Mouse (Mus musculus) forebrain, embryonic 16.5 days (tissue): ENCODE measurements at regions not wholly inside any gene's neighbourhood (a gene's known extent, or its start where the extent isn't known, plus 50 kb on each side); places are given as distances from the start of the nearest gene placed in this dataset.

Source experiments
- ATAC-seq: fragments of 200-750 bp; cut with Nextera tagmentation; 2 replicates; pipeline ENCODE4 v1.8.0; 2017; ENCODE audit warnings: mild to moderate bottlenecking, moderate library complexity
- H3K27ac ChIP-seq: fragments of 300-500 bp; sonication (generic); 2 replicates; pipeline ENCODE4 v1.5.1; 2014; ENCODE audit warnings: low read length, control low read depth
- H3K27me3 ChIP-seq: fragments of 300-500 bp; sonication (generic); replicated peaks from 2 replicates; pipeline ENCODE4 v1.6.1; 2014; ENCODE audit warnings: low read length; ENCODE audit not compliant: control insufficient read depth, insufficient read depth
- H3K36me3 ChIP-seq: fragments of 300-500 bp; sonication (generic); 2 replicates; pipeline ENCODE4 v1.6.1; 2014; ENCODE audit not compliant: control insufficient read depth, insufficient read depth
- H3K4me1 ChIP-seq: fragments of 300-500 bp; sonication (generic); replicated peaks from 2 replicates; pipeline ENCODE4 v1.6.1; 2014; ENCODE audit warnings: low read length; ENCODE audit not compliant: control insufficient read depth, insufficient read depth
- H3K4me2 ChIP-seq: fragments of 300-500 bp; sonication (generic); 2 replicates; pipeline ENCODE4 v1.6.1; 2014; ENCODE audit warnings: mild to moderate bottlenecking, low read length, control low read depth
- H3K4me3 ChIP-seq: fragments of 300-500 bp; sonication (generic); replicated peaks from 2 replicates; pipeline ENCODE4 v1.5.1; 2014; ENCODE audit warnings: mild to moderate bottlenecking, low read length, control low read depth
- H3K9ac ChIP-seq: fragments of 300-500 bp; sonication (generic); replicated peaks from 2 replicates; pipeline ENCODE4 v1.6.1; 2014; ENCODE audit warnings: low read depth, low read length, control low read depth
- H3K9me3 ChIP-seq: fragments of 300-500 bp; sonication (generic); 2 replicates; pipeline ENCODE4 v1.6.1; 2016; ENCODE audit warnings: low read length; ENCODE audit not compliant: control insufficient read depth
- WGBS: fragments of 180-500 bp; shearing (Covaris S2); extraction: QIAGEN DNeasy Blood & Tissue Kit; methylation state at CpG from one replicate; pipeline ENCODE4 v1.1.7; 2014; 5-methylcytosine and 5-hydroxymethylcytosine counted together

GRCm38 (mm10) chr7:95999189-95999588, 171.9 kb upstream of the Tenm4 start:
- Histone ChIP-seq H3K27me3 (no peaks in the 10 kb centered on the region), H3K4me1 (no peaks in the 10 kb centered on the region), H3K4me3 (no peak overlapping the region), H3K9me3 (no peaks in the 10 kb centered on the region), H3K9ac (no peak overlapping the region), H3K4me2 (no peak overlapping the region), H3K27ac (no peak overlapping the region), H3K36me3 (no peaks in the 10 kb centered on the region)
- no peak for ATAC-seq
- 29% methylated on average over 4 of the region's 4 CpGs for WGBS

- no peak for ATAC-seq
- Histone ChIP-seq H3K4me1 (no peaks in the 10 kb centered on the region), H3K9me3 (no peaks in the 10 kb centered on the region), H3K4me2 (no peak overlapping the region), H3K9ac (no peak overlapping the region), H3K27ac (no peak overlapping the region), H3K36me3 (no peaks in the 10 kb centered on the region), H3K4me3 (no peak overlapping the region), H3K27me3 (no peaks in the 10 kb centered on the region)
- WGBS: 79% methylated on average over 5 of the region's 5 CpGs
Measured at GRCm38 (mm10) chr7:96002401-96002800, 168.6 kb upstream of the Tenm4 start.

GRCm38 (mm10) chr7:96006299-96006698, 164.7 kb upstream of the Tenm4 start:
- Histone ChIP-seq H3K4me2 (no peak overlapping the region), H3K4me3 (no peak overlapping the region), H3K9ac (no peak overlapping the region), H3K27me3 (no peaks in the 10 kb centered on the region), H3K9me3 (no peaks in the 10 kb centered on the region), H3K4me1 (no peaks in the 10 kb centered on the region), H3K27ac (no peak overlapping the region), H3K36me3 (no peaks in the 10 kb centered on the region)
- no peak for ATAC-seq
- 95% methylated on average over 2 of the region's 2 CpGs for WGBS

GRCm38 (mm10) chr7:96013008-96013407, 158.0 kb upstream of the Tenm4 start:
- H3K27me3 ChIP-seq: no peaks in the 10 kb centered on the region
- 83% methylated on average over 5 of the region's 5 CpGs for WGBS
- ATAC-seq: no peak
- no peak overlapping the region for H3K4me3 ChIP-seq
- no peak overlapping the region for H3K4me2 ChIP-seq
- H3K9ac ChIP-seq: no peak overlapping the region
- no peaks in the 10 kb centered on the region for H3K9me3 ChIP-seq
- no peak overlapping the region for H3K27ac ChIP-seq
- H3K36me3 ChIP-seq: no peaks in the 10 kb centered on the region
- H3K4me1 ChIP-seq: no peaks in the 10 kb centered on the region

GRCm38 (mm10) chr7:96017112-96017884, 153.7 kb upstream of the Tenm4 start:
- no peaks in the 10 kb centered on the region for H3K9me3 ChIP-seq
- no peaks in the 10 kb centered on the region for H3K4me1 ChIP-seq
- ATAC-seq: no peak
- no peaks in the 10 kb centered on the region for H3K36me3 ChIP-seq
- no peaks in the 10 kb centered on the region for H3K27me3 ChIP-seq
- no peak overlapping the region for H3K9ac ChIP-seq
- 94% methylated on average over 6 of the region's 6 CpGs for WGBS
- H3K4me2 ChIP-seq: no peak overlapping the region
- H3K27ac ChIP-seq: no peak overlapping the region
- no peak overlapping the region for H3K4me3 ChIP-seq

GRCm38 (mm10) chr7:96024048-96024447, 147.0 kb upstream of the Tenm4 start:
- no peak for ATAC-seq
- Histone ChIP-seq H3K4me1 (no peaks in the 10 kb centered on the region), H3K4me2 (no peak overlapping the region), H3K9ac (no peak overlapping the region), H3K27me3 (no peaks in the 10 kb centered on the region), H3K36me3 (no peaks in the 10 kb centered on the region), H3K4me3 (no peak overlapping the region), H3K27ac (no peak overlapping the region), H3K9me3 (no peaks in the 10 kb centered on the region)
- 94% methylated on average over 3 of the region's 3 CpGs for WGBS

GRCm38 (mm10) chr7:96026781-96027418, 144.1 kb upstream of the Tenm4 start:
- WGBS: 74% methylated on average over 6 of the region's 6 CpGs
- H3K9me3 ChIP-seq: no peaks in the 10 kb centered on the region

GRCm38 (mm10) chr7:96033636-96034035, 137.4 kb upstream of the Tenm4 start:
- Histone ChIP-seq H3K27ac (no peak overlapping the region), H3K9ac (no peak overlapping the region), H3K36me3 (no peaks in the 10 kb centered on the region), H3K4me1 (no peaks in the 10 kb centered on the region), H3K4me2 (no peak overlapping the region), H3K4me3 (no peak overlapping the region), H3K9me3 (no peaks in the 10 kb centered on the region), H3K27me3 (no peaks in the 10 kb centered on the region)
- 49% methylated on average over 4 of the region's 4 CpGs for WGBS
- ATAC-seq: 0 out of 2 replicates have a peak, but pooled peaks have one; percentile 20

More at GRCm38 (mm10) chr7:96026781-96027418, 144.1 kb upstream of the Tenm4 start:
- Histone ChIP-seq H3K4me2 (no peak overlapping the region), H3K9ac (no peak overlapping the region), H3K4me1 (no peaks in the 10 kb centered on the region), H3K36me3 (no peaks in the 10 kb centered on the region), H3K4me3 (no peak overlapping the region), H3K27me3 (no peaks in the 10 kb centered on the region), H3K27ac (no peak overlapping the region)
- ATAC-seq: no peak

- ATAC-seq: no peak
- Histone ChIP-seq H3K9ac (no peak overlapping the region), H3K9me3 (no peaks in the 10 kb centered on the region), H3K4me1 (no peaks in the 10 kb centered on the region), H3K4me2 (no peak overlapping the region), H3K27me3 (no peaks in the 10 kb centered on the region), H3K4me3 (no peak overlapping the region), H3K36me3 (no peaks in the 10 kb centered on the region), H3K27ac (no peak overlapping the region)
- 72% methylated on average over 2 of the region's 2 CpGs for WGBS
Measured at GRCm38 (mm10) chr7:96035456-96035855, 135.6 kb upstream of the Tenm4 start.
